Mouse (Mus musculus) layer of hippocampus, adult 2 months (tissue): ENCODE measurements around the gene Rbpms2. TPM values are rescaled to one million over a fixed set of nuclear protein-coding genes. Genes with fewer than 3 reads are reported as not detected.

Source experiments
- DNase-seq, 2 experiments: peaks; one replicate each; pipeline ENCODE4 v3.0.0; 2022; ENCODE audit warnings: low spot score in 2 of 2
- H3K27ac ChIP-seq: fragments of 200-600 bp; 2 replicates; pipeline ENCODE4 v1.8.1; 2022
- H3K4me3 ChIP-seq: fragments of 200-600 bp; 2 replicates; pipeline ENCODE4 v1.8.1; 2022; ENCODE audit warnings: mild to moderate bottlenecking
- CTCF ChIP-seq: fragments of 200-600 bp; conservative IDR thresholded peaks from 2 replicates; pipeline ENCODE4 v1.8.1; 2022; ENCODE audit warnings: antibody characterized with exemption, mild to moderate bottlenecking, moderate library complexity
- long read RNA-seq, 2 experiments: library from polyadenylated mRNA; stranded (forward); transcript quantifications; one replicate each; pipeline ENCODE4 v2.0.0; 2021; ENCODE audit warnings: borderline mapping rate in 2 of 2
- total RNA-seq, 2 experiments: library from RNA; stranded (reverse); gene quantifications; 2 replicates each; pipeline ENCODE4 v1.2.3; 2021

Rbpms2 gene
- total RNA-seq, result 1 to 10 TPM; 2.1 to 2.8 TPM
- long read RNA-seq, experiment 1, partial matches to known transcripts, result 0 of 1 reads
- long read RNA-seq, experiment 1, other reads (novel, unspliced or antisense), result 0 of 1 reads
- long read RNA-seq, experiment 2, partial matches to known transcripts, result 0 of 3 reads
- long read RNA-seq, experiment 2, other reads (novel, unspliced or antisense), result 1 of 3 reads

DNA sequence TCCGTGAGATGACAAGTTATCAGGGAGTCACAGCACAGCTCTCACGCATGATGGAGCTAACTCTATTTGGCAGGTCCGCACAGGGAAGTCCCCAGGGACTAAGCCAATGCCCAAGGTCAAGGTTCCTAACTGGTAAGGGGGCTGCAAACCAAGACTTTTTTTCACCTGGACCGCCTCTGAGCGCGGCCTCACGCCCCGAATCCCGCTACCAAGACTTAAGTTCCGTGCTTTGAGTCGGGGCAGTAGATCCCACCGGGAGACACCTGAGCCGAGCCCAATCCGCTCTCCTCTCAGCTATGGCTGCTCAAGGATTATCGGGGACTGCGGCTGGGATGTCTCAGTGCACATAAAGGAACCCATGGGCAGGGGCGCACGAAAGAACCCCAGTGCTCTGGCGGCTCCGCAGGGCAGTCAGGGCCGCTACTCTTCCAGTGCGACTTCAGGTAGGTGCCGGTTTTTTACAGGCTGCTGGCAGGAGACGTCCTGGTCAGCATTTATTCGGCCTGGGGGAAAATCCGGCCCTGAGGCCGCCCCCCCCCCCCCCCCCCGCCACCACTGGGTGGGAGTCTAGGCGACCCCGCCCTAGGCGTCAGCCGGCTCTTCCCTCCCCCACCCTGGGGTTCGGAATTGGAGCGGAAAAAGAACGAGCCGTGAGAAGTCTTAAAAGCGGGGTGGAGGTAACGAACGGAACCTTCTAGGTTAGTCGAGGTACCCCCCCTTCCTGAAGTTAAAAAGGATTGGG, at the start of gene Rbpms2:
Rbpms2 (plus strand) TSS at position 624 of the 742 bp plus-strand sequence.
- TF ChIP-seq CTCF, result no peak
- Histone ChIP-seq H3K27ac (peak within 1 kb of the TSS; percentile 55; the same call in 1 of the 2 replicates), H3K4me3 (peak within 1 kb of the TSS; percentile 60)
- no peak for DNase-seq

- no peak for TF ChIP-seq CTCF
- peak; percentile 74 to 86 for DNase-seq
- H3K4me3 ChIP-seq, result peak within 1 kb of the TSS; percentile 62
- H3K27ac ChIP-seq, result peak within 1 kb of the TSS; percentile 89
Observed at GRCm38 (mm10) chr9:65579781-65580371, 49.6 kb upstream of the Rbpms2 start, which contains the start of gene Plekho2. Gene Plekho2, minus strand, starts transcription at chr9:65580040.

GRCm38 (mm10) chr9:65580401-65581256, 48.8 kb upstream of the Rbpms2 start:
- H3K4me3 ChIP-seq, result peak overlapping the region; percentile 62
- peak; percentile 68 to 75 for DNase-seq
- peak; percentile 88 for TF ChIP-seq CTCF
- peak overlapping the region; percentile 6; the same call in 1 of the 2 replicates for H3K27ac ChIP-seq

GRCm38 (mm10) chr9:65583045-65583444, 46.4 kb upstream of the Rbpms2 start:
- no peak for TF ChIP-seq CTCF
- no peak overlapping the region for H3K27ac ChIP-seq
- H3K4me3 ChIP-seq, result no peak overlapping the region
- DNase-seq, result no peak

DNA sequence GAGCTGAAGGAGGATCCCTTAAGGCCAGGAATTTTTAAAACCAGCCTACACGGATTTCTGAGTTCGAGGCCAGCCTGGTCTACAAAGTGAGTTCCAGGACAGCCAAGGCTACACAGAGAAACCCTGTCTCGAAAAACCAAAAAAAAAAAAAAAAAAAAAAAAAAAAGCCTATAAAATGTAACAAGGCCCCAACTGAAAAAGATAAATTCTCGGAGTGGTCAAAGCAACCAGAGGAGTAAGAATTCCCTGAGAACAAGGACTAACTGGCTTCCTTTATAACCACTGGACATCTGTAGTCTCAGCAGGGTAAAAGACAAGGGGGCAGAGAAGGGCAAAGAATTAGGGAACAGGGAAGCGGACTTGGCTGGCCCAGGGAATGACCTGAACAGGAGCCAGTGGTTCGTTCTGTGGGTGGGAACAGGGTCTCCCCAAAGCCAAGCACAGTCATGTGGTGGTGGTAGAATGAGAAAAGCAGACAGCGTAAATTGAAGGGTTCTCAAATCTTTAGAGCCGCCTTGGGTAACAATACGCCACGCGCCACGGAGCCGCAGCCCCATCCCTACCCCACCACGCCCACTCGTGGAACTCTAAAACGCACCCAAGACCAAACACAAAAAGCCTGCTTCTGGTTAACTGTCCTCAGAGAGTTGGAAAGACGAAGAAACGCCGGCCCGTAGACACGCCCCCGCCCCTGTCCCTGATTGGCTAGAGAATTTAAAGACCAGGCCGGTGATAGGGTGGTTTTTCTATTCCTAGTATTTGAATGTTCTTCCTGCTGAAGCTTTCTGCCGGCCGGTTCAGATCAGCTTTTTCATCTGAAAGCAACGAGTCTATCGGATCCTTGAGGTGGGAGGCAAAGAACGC, 42.8 kb upstream of the Rbpms2 start, which contains the start of gene Pif1:
Pif1 (plus strand) TSS at position 755 of the 864 bp plus-strand sequence.
- Histone ChIP-seq H3K27ac (no peak within 1 kb of the TSS), H3K4me3 (peak within 1 kb of the TSS; percentile 56)
- TF ChIP-seq CTCF, result no peak
- DNase-seq, result peak; percentile 51 to 60

GRCm38 (mm10) chr9:65587270-65587572, 42.2 kb upstream of the Rbpms2 start:
- TF ChIP-seq CTCF, result no peak
- Histone ChIP-seq H3K27ac (no peak overlapping the region), H3K4me3 (peak overlapping the region; percentile 56)
- no peak for DNase-seq

GRCm38 (mm10) chr9:65587573-65588358, 41.7 kb upstream of the Rbpms2 start:
- DNase-seq, result no peak
- Histone ChIP-seq H3K27ac (no peak overlapping the region), H3K4me3 (peak overlapping the region; percentile 56)
- no peak for TF ChIP-seq CTCF

- H3K27ac ChIP-seq, result no peak overlapping the region
- H3K4me3 ChIP-seq, result no peak overlapping the region
- TF ChIP-seq CTCF, result no peak
- no peak for DNase-seq
Observed at GRCm38 (mm10) chr9:65589091-65589490, 40.4 kb upstream of the Rbpms2 start.

- no peak overlapping the region for H3K27ac ChIP-seq
- no peak for DNase-seq
- TF ChIP-seq CTCF, result no peak
- no peak overlapping the region for H3K4me3 ChIP-seq
Observed at GRCm38 (mm10) chr9:65592721-65593120, 36.7 kb upstream of the Rbpms2 start.

GRCm38 (mm10) chr9:65593596-65593995, 35.9 kb upstream of the Rbpms2 start:
- no peak overlapping the region for H3K27ac ChIP-seq
- TF ChIP-seq CTCF, result no peak
- no peak for DNase-seq

DNA sequence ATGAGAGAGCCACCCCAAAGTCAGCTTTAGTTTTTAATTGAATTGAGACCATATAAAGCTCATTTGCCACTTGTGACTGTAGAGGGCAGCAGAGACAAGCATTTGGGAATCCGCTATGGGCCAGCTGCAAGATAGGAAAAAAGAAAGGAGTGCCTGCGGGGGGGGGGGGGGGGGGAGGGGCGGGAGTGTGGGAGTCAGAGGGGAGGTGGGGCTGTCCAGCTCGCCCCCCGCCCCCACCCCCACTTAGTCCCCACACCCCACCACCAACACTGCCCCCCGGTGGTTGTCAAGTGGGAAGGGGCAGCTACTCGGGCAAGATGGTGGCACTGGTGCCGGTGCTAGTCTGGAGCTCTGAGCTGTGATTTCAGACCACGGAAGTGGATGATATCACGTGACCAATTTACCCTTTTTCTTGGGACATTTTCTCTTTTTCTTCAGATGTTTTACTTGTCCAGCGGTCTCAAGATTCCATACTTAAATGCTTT, 30.6 kb upstream of the Rbpms2 start:
- DNase-seq, result peak; percentile 39 to 45
- peak overlapping the region; percentile 28; the same call in 1 of the 2 replicates for H3K4me3 ChIP-seq

More at GRCm38 (mm10) chr9:65593596-65593995, 35.9 kb upstream of the Rbpms2 start:
- H3K4me3 ChIP-seq, result no peak overlapping the region

More for the DNA sequence above, 30.6 kb upstream of the Rbpms2 start:
- peak; percentile 82 for TF ChIP-seq CTCF
- no peak overlapping the region for H3K27ac ChIP-seq
